Mouse (Mus musculus) hindbrain, embryonic 12.5 days (tissue): ENCODE results near the gene Daam1. TPM values are rescaled to one million over a fixed set of nuclear protein-coding genes. Genes with fewer than 3 reads are reported as not detected.

Source experiments
- ATAC-seq: fragments of 200-750 bp; cut with Nextera tagmentation; 2 replicates; pipeline ENCODE4 v1.8.0; 2017; ENCODE audit warnings: moderate TSS enrichment; ENCODE audit not compliant: low FRiP score
- H3K27ac ChIP-seq: fragments of 300-500 bp; sonication (generic); 2 replicates; pipeline ENCODE4 v1.5.1; 2016; ENCODE audit warnings: mild to moderate bottlenecking
- H3K27me3 ChIP-seq: fragments of 300-500 bp; sonication (generic); 2 replicates; pipeline ENCODE4 v1.6.1; 2016; ENCODE audit warnings: mild to moderate bottlenecking
- H3K36me3 ChIP-seq: fragments of 300-500 bp; sonication (generic); 2 replicates; pipeline ENCODE4 v1.6.1; 2016; ENCODE audit warnings: mild to moderate bottlenecking
- H3K4me1 ChIP-seq: fragments of 300-500 bp; sonication (generic); 2 replicates; pipeline ENCODE4 v1.6.1; 2016
- H3K4me2 ChIP-seq: fragments of 300-500 bp; sonication (generic); replicated peaks from 2 replicates; pipeline ENCODE4 v1.6.1; 2016; ENCODE audit warnings: mild to moderate bottlenecking
- H3K4me3 ChIP-seq: fragments of 300-500 bp; sonication (generic); 2 replicates; pipeline ENCODE4 v1.5.1; 2016; ENCODE audit warnings: mild to moderate bottlenecking
- H3K9ac ChIP-seq: fragments of 300-500 bp; sonication (generic); 2 replicates; pipeline ENCODE4 v1.6.1; 2016; ENCODE audit warnings: mild to moderate bottlenecking, moderate library complexity
- H3K9me3 ChIP-seq: fragments of 300-500 bp; sonication (generic); replicated peaks from 2 replicates; pipeline ENCODE4 v1.6.1; 2016; ENCODE audit warnings: mild to moderate bottlenecking
- WGBS: fragments of 180-500 bp; shearing (Covaris S2); methylation state at CpG from one replicate; pipeline ENCODE4 v1.1.7; 2016; 5-methylcytosine and 5-hydroxymethylcytosine counted together
- polyA plus RNA-seq: library from polyadenylated mRNA; unstranded; fragments of >200 nt; fragmentation: Nextera tagmentation; extraction: Ambion mirVana; gene quantifications from 2 replicates; pipeline ENCODE4 v1.2.1, GENCODE M21; 2016

Gene Daam1
- polyA plus RNA-seq, 1 experiment from 2014 or later = 19.3 TPM

DNA sequence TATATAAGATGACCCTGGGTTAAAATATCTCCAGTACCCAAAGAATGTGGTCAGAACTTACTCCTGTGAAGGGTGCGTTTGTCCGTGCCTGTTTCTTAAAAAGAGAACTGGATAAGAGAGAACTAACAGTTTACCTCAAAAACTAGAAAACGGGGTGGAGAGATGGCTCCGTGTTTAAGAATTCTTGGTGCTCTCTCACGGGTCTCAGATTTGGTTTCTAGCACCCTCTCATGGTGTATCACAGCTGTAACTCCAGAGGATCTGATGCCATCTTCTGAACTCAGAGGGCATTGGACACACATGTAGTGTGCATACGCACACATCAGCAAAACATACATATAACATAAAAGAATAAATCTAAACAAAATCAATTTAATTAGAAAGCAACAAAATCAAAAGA is 181.2 kb downstream of the Daam1 start:
- Histone ChIP-seq H3K27ac (no peak overlapping the region), H3K9ac (no peak overlapping the region), H3K36me3 (no peaks in the 10 kb centered on the region), H3K4me2 (no peak overlapping the region), H3K9me3 (no peaks in the 10 kb centered on the region), H3K4me1 (no peaks in the 10 kb centered on the region), H3K4me3 (no peak overlapping the region), H3K27me3 (no peaks in the 10 kb centered on the region)
- ATAC-seq = no peak
- WGBS = 91% methylated on average over 6 of the region's 6 CpGs

DNA sequence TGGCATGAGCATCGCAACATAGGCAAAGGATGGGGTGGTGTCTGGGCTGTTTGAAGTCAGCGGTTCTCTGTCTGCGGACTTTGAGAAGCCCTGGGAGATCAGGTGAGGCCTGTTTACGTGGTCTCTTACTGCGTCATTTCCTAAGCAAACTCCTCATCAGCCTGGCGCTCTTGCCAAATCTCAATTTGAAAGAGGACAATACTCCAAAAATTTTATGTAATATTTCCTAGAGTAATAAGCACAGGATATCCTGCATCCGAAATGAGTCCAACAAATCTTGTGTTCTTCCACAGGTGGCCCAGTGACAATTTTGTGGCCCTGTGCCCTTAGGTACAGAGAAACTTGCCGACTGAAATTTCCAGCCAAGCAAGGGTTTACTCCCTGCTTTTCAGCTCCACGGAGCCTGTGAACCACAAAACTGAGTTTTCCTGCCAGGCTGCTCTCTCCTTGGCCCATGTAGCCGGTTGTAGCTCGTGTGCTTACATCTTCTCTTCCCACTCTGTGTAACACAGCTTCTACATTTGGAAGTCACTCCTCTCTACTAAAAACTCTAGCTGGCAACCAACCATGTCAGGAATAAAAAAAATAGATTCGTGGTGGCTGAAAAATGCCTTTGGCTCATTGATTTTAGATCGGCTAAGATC is 183.0 kb downstream of the Daam1 start:
- H3K9me3 ChIP-seq = no peaks in the 10 kb centered on the region
- no peak overlapping the region for H3K27ac ChIP-seq
- 87% methylated on average over 13 of the region's 13 CpGs for WGBS
- H3K4me3 ChIP-seq = no peak overlapping the region
- no peak overlapping the region for H3K4me2 ChIP-seq
- no peaks in the 10 kb centered on the region for H3K27me3 ChIP-seq
- H3K4me1 ChIP-seq = no peaks in the 10 kb centered on the region
- H3K36me3 ChIP-seq = no peaks in the 10 kb centered on the region
- no peak overlapping the region for H3K9ac ChIP-seq
- no peak for ATAC-seq

DNA sequence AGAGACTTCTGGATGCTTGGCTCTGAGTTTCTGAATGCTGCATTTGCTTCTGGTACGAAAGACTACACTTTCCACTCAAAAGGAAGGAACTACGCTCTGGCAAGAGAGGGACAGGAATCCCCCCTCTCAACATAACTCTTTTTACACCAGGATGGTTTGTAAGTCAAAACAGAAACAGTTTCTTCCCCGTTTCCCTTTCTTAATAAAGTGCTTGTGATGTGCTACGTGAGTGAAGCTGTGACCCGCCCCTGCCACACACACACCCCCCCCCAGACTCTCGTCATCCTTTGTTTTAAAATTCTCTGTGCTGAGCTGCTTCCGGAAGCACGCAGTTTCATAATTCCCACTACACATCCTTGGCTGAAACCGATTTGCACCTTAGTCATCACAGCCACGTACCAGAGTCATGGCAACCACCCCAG is 183.5 kb downstream of the Daam1 start:
- no peaks in the 10 kb centered on the region for H3K36me3 ChIP-seq
- H3K27me3 ChIP-seq = no peaks in the 10 kb centered on the region
- no peak overlapping the region for H3K4me2 ChIP-seq
- H3K9me3 ChIP-seq = no peaks in the 10 kb centered on the region
- no peak overlapping the region for H3K27ac ChIP-seq
- H3K4me3 ChIP-seq = no peak overlapping the region
- H3K4me1 ChIP-seq = no peaks in the 10 kb centered on the region
- no peak for ATAC-seq
- H3K9ac ChIP-seq = no peak overlapping the region
- WGBS = 72% methylated on average over 10 of the region's 10 CpGs

DNA sequence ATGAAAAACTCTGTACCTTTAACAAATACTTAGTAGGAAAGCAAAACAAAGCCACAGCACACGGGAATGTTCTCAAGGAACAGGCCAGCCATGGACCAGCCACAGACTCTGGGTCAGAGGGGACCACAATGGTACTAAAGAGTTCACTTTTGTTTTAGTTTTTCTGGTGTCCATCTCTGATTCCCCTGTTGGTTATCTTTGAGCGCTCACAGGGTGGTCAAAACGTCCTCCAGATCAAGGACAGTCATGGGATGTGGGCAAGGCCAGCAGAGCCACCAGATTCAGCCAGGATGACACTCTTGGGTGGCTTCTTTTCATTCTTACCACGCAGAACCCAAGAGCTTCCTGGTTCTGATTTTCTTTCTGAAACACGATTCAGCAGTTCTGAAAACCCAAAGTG is 184.4 kb downstream of the Daam1 start:
- H3K9me3 ChIP-seq = no peaks in the 10 kb centered on the region
- no peak overlapping the region for H3K4me2 ChIP-seq
- H3K9ac ChIP-seq = no peak overlapping the region
- WGBS = 77% methylated on average over 5 of the region's 5 CpGs
- H3K4me3 ChIP-seq = no peak overlapping the region
- no peaks in the 10 kb centered on the region for H3K27me3 ChIP-seq
- H3K4me1 ChIP-seq = no peaks in the 10 kb centered on the region
- H3K36me3 ChIP-seq = no peaks in the 10 kb centered on the region
- no peak for ATAC-seq
- no peak overlapping the region for H3K27ac ChIP-seq

DNA sequence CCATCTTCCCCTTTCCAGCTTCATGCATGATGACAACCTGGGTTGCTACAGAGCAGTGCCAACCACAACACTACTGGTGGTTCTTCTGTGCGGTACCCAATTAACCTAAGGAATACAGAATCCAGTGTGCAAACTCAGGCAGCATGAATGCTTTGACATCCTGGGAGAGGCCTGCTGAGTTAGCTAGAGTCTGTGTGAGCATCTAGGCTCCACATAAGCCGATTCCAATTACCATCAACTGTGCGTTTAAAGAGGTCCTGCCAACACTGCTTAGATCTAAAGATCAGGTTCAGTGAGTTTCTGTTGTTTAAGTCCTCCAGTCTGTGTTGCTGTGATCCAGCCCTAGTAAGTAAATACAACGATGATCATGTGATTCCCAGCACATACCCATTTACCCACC is 189.4 kb downstream of the Daam1 start:
- ATAC-seq = no peak
- Histone ChIP-seq H3K27me3 (no peaks in the 10 kb centered on the region), H3K4me3 (no peak overlapping the region), H3K9ac (no peak overlapping the region), H3K36me3 (no peaks in the 10 kb centered on the region), H3K4me2 (no peak overlapping the region), H3K9me3 (no peaks in the 10 kb centered on the region), H3K27ac (no peak overlapping the region), H3K4me1 (peaks cover 3% of the 10 kb centered on the region)
- 80% methylated on average over 4 of the region's 4 CpGs for WGBS

DNA sequence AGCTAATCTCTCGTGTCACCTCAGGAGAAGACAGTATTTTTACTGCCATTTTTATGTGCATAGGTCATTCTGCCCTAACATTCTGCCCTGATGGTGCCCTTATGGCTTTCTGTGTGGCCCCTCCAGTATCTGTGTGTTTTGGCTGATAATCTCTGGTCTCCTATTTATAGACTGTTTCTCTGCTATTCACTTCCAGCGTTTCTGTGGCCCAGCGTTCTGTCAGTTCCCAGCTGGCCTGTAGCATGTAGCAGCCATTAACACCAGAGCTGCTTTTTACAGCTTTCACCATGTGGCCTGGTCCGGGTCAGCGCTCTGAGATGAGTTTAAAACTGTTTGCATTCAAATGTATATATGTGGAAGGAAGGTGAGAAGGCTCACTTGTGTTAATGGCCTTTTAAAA is 190.7 kb downstream of the Daam1 start:
- Histone ChIP-seq H3K27ac (no peak overlapping the region), H3K27me3 (no peaks in the 10 kb centered on the region), H3K9ac (no peak overlapping the region), H3K4me3 (no peak overlapping the region), H3K36me3 (no peaks in the 10 kb centered on the region), H3K4me2 (no peak overlapping the region), H3K9me3 (no peaks in the 10 kb centered on the region), H3K4me1 (peaks cover 4% of the 10 kb centered on the region)
- 76% methylated on average over 5 of the region's 5 CpGs for WGBS
- no peak for ATAC-seq

DNA sequence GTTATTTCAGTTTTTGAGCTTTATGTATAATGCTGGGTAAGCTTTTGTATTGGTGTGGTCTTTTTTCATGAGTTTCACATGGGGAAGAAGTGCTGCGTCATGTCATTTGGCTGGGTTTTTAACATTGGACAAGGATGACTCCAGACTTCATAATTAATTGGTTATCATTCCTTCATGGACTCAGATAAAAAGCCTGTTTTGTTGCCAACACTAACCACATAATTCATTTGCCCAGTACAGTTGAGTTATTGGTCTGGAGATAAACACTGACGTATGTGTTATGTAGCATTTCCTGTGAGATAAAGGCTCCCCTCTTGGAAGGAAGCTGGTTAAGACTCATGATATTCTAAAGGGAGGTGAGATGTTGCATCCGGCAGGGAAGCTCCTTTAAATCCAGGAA is 191.9 kb downstream of the Daam1 start:
- peaks cover 4% of the 10 kb centered on the region for H3K4me1 ChIP-seq
- H3K4me2 ChIP-seq = no peak overlapping the region
- H3K9ac ChIP-seq = no peak overlapping the region
- 97% methylated on average over 3 of the region's 3 CpGs for WGBS
- no peak overlapping the region for H3K27ac ChIP-seq
- ATAC-seq = no peak
- no peaks in the 10 kb centered on the region for H3K27me3 ChIP-seq
- no peak overlapping the region for H3K4me3 ChIP-seq
- no peaks in the 10 kb centered on the region for H3K9me3 ChIP-seq
- no peaks in the 10 kb centered on the region for H3K36me3 ChIP-seq

DNA sequence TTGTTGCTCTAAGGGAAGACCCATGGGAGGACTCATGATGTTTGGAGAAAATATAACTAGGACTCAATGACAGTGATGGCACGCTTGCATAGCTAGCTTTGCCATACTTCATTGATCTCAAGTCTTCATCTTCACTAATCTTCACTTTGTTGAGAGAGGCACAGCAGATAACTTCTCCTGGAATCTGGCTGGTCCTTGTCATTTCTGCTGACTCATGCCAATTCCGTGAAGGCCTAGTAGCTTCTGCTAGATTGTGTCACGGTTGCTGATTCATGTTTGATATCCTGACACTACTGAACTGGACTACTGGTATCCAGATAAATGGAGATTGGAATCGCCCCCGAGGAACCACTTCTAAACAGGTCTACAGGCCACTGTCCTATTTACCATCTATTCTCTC is 192.7 kb downstream of the Daam1 start:
- no peaks in the 10 kb centered on the region for H3K9me3 ChIP-seq
- H3K9ac ChIP-seq = no peak overlapping the region
- ATAC-seq = no peak
- no peaks in the 10 kb centered on the region for H3K36me3 ChIP-seq
- no peak overlapping the region for H3K4me3 ChIP-seq
- H3K4me1 ChIP-seq = peaks cover 4% of the 10 kb centered on the region
- no peak overlapping the region for H3K4me2 ChIP-seq
- no peaks in the 10 kb centered on the region for H3K27me3 ChIP-seq
- WGBS = 94% methylated on average over 5 of the region's 5 CpGs
- no peak overlapping the region for H3K27ac ChIP-seq

DNA sequence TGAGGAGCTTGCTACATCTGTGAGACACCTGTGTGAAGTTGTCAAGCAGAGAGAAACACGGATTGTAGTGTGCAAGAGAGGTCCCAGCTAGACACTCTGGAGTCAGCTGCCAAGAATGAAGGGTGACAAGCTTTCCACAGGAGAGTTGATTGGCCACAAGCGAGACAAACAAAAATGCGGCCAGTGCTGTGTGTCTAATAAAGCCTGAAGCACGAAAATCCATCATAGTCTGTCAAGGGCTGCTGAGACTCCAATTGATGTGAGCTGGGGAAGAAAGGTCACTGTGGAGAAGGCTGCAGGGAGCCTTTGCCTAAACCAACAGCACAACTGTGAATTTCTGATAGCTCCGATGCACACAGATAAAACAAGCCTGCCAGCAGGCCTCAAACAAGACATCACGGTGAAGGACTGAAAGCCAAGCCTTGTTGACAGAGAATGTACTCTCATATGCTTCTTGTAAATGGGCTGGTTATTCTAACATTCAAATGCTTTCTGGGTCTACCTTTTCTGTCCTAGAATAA is 194.5 kb downstream of the Daam1 start:
- Histone ChIP-seq H3K36me3 (no peaks in the 10 kb centered on the region), H3K9ac (no peak overlapping the region), H3K4me1 (peaks cover 4% of the 10 kb centered on the region), H3K27me3 (no peaks in the 10 kb centered on the region), H3K27ac (peak overlapping the region; percentile 25; the same call in 1 of the 2 replicates), H3K9me3 (no peaks in the 10 kb centered on the region), H3K4me3 (no peak overlapping the region), H3K4me2 (no peak overlapping the region)
- 16% methylated on average over 6 of the region's 6 CpGs for WGBS
- no peak for ATAC-seq

DNA sequence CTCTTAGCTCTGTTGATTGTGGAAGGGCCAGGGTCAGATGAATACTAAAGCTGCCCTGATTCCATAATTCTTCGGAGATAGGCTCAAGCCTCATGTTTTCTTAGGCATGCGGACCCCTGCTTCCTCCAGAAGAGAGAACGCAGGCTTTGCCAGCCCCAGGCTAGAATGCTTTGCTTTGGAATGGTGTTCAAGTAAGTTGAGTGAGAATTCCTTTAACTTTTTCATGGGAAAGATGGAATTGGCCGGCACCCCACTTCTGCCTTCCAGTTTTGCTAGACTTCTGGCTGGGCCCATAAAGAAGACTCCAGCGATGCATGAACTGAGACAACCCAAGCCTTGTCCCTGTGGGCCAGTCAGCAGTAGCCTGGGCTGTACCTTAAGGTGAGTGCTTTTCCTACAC is 200.3 kb downstream of the Daam1 start:
- Histone ChIP-seq H3K4me3 (no peak overlapping the region), H3K27me3 (no peaks in the 10 kb centered on the region), H3K27ac (no peak overlapping the region), H3K4me2 (no peak overlapping the region), H3K36me3 (no peaks in the 10 kb centered on the region), H3K9ac (no peak overlapping the region), H3K4me1 (no peaks in the 10 kb centered on the region), H3K9me3 (no peaks in the 10 kb centered on the region)
- no peak for ATAC-seq
- WGBS = 83% methylated on average over 5 of the region's 5 CpGs

DNA sequence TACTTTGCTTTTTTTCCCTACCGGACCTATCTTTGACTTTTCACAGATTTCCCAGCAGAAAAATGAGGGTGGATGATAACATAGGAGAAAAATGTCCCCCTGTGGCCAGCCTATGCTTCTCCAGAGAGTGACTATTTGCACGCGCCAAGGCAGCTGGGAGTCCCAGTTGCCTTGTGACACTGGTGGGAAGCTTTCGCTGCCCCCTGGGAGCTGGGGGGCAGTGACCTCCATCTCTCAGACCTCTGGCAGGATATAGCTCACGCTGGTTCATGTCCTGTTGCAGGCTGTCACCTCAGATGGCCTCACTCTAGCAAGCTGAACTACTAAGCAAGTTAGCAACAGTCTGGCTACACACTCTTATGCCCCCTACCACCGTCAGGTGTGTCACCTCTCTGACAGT is 200.9 kb downstream of the Daam1 start:
- Histone ChIP-seq H3K4me3 (no peak overlapping the region), H3K27me3 (no peaks in the 10 kb centered on the region), H3K4me1 (no peaks in the 10 kb centered on the region), H3K4me2 (no peak overlapping the region), H3K9me3 (no peaks in the 10 kb centered on the region), H3K27ac (no peak overlapping the region), H3K9ac (no peak overlapping the region), H3K36me3 (no peaks in the 10 kb centered on the region)
- no peak for ATAC-seq
- WGBS = 81% methylated on average over 6 of the region's 6 CpGs

DNA sequence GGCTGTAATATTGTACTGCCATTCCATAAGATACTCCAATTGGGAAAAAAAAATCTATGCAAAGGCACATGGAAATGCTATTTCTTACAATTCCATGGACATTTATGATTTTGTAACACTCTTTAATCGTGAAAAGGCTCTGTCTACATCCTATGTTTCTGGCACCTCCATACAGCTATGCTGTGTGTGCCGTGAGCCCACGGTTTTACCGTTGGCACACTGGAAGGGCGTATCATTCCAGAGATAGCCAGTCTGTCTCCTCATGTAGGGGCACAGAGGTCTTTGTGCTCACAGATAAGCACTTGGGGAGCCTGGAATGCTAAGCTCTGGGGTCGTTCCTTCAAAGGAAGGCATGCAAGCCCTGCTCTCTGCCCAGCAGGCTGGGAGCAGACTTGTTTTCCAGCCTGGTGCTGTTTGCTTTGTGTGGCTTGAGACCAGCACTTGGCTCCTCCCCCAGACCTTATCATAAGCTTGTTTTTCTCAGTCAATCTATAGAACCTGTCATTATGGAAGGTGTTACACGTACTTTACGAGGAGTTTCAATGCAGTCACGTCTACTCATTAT is 205.3 kb downstream of the Daam1 start:
- no peaks in the 10 kb centered on the region for H3K4me1 ChIP-seq
- WGBS = 73% methylated on average over 9 of the region's 9 CpGs
- H3K4me3 ChIP-seq = no peak overlapping the region
- H3K27ac ChIP-seq = no peak overlapping the region
- H3K9me3 ChIP-seq = no peaks in the 10 kb centered on the region
- no peak for ATAC-seq
- no peaks in the 10 kb centered on the region for H3K27me3 ChIP-seq
- H3K36me3 ChIP-seq = no peaks in the 10 kb centered on the region
- H3K9ac ChIP-seq = no peak overlapping the region
- H3K4me2 ChIP-seq = no peak overlapping the region

DNA sequence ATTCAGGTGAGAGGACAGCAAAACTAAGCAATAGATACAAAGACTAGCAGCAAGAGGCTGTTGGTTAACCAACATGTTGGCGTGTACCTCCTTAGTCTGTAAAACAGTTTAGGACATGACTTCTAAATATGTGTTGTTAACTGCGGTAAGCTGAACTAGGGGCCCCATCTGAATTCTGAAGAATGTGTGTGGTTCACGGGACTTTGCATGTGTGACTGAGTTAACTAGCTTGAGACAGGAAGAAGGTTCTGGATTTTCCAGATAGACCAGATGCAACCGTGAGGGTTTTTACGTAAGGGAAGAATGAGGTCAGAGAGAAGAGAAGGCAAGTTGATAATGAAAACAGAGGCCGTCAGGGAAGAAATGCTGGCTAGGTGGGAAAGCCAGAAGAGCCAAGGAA is 206.2 kb downstream of the Daam1 start:
- H3K4me1 ChIP-seq = no peaks in the 10 kb centered on the region
- H3K9me3 ChIP-seq = no peaks in the 10 kb centered on the region
- H3K4me3 ChIP-seq = no peak overlapping the region
- no peak for ATAC-seq
- WGBS = 93% methylated on average over 6 of the region's 6 CpGs
- no peak overlapping the region for H3K4me2 ChIP-seq
- no peaks in the 10 kb centered on the region for H3K36me3 ChIP-seq
- no peak overlapping the region for H3K9ac ChIP-seq
- H3K27ac ChIP-seq = no peak overlapping the region
- H3K27me3 ChIP-seq = no peaks in the 10 kb centered on the region
